ENCODE assay signal across 17 mouse cellular contexts in genomic region chr4:45622017-45622416, GRCm38 (mm10).
DNase-seq lines count a peak whose midpoint lies in the region; ATAC-seq and TF ChIP-seq lines count a peak whose summit lies in the region.
"Had no signal": no experiment of that assay in that cellular context is flagged by ENCODE, and none has a peak within 500 bp of the region (broad histone marks: within the 10 kb centered on the region; RNA-seq: fewer than 3 reads in every experiment).

No protein-coding gene starts in this region.

- H3K4me3 ChIP-seq in heart, adult 2 months, result no peak overlapping the region
- H3K4me3 ChIP-seq in heart, embryonic 11.5 days (ENCODE audit: low read depth, low read length), result no peak overlapping the region
- no peak overlapping the region for H3K4me3 ChIP-seq in thymus, adult 2 months (ENCODE audit: control insufficient read depth, insufficient read depth, low read length)
- no peak overlapping the region for H3K4me3 ChIP-seq in ES-E14 (ENCODE audit: insufficient read depth in 1 of 2, low read depth in 1 of 2, low read length in 2 of 2, poor library complexity in 1 of 2, severe bottlenecking in 1 of 2)
- no peak overlapping the region for H3K4me3 ChIP-seq in forebrain, embryonic 15.5 days
- H3K4me3 ChIP-seq: hindbrain, embryonic 12.5 days; intestine, embryonic 15.5 days; liver, embryonic 15.5 days; midbrain, embryonic 10.5 days; neural tube, embryonic 13.5 days had no signal

- DNase-seq in heart, adult 2 months, result no peak
- peak; percentile 2 for DNase-seq in thymus, adult 2 months
- DNase-seq in thymus, postnatal 10 days (ENCODE audit: low spot score in 2 of 2), result no peak
- peak; percentile 38 for DNase-seq in ES-E14 (ENCODE audit: low read depth, low spot score)
- peak; percentile 3 for DNase-seq in induced T-regulatory cell, adult 2 months (ENCODE audit: low read depth)
- DNase-seq in right cerebral cortex, adult 2 months (ENCODE audit: low spot score in 2 of 2), result no peak
- DNase-seq: B cell, adult 2 months; cerebellum, adult 9-11 months; kidney, postnatal 10 days; lung, postnatal 14 days had no signal

- intact Hi-C loops in heart, adult 2 months (cut with DNase I), result no loop called here

- H3K27ac ChIP-seq in heart, adult 2 months, result no peak overlapping the region
- H3K27ac ChIP-seq in heart, embryonic 11.5 days (ENCODE audit: low read depth, low read length), result no peak overlapping the region
- no peak overlapping the region for H3K27ac ChIP-seq in thymus, adult 2 months (ENCODE audit: control insufficient read depth, insufficient read depth, low read length)
- H3K27ac ChIP-seq in ES-E14 (ENCODE audit: insufficient read depth, low read depth, low read length, poor library complexity, severe bottlenecking), result no peak overlapping the region
- no peak overlapping the region for H3K27ac ChIP-seq in forebrain, embryonic 15.5 days (replicated peaks)
- H3K27ac ChIP-seq: hindbrain, embryonic 12.5 days; intestine, embryonic 15.5 days; liver, embryonic 15.5 days; midbrain, embryonic 10.5 days; neural tube, embryonic 13.5 days had no signal

- no peak for TF ChIP-seq EP300 in heart, adult 2 months (IDR thresholded peaks at IDR 0.05; ENCODE audit: insufficient read depth, low read depth, low read length)

- no peak overlapping the region for H3K4me2 ChIP-seq in heart, embryonic 11.5 days
- H3K4me2 ChIP-seq in forebrain, embryonic 15.5 days (replicated peaks), result no peak overlapping the region
- H3K4me2 ChIP-seq: hindbrain, embryonic 12.5 days; intestine, embryonic 15.5 days; liver, embryonic 15.5 days; neural tube, embryonic 13.5 days had no signal

- TF ChIP-seq POLR2A in heart, adult 2 months (IDR thresholded peaks at IDR 0.05; ENCODE audit: insufficient read depth, low read depth, low read length), result no peak
- no peak for TF ChIP-seq POLR2A in thymus, adult 2 months (IDR thresholded peaks at IDR 0.05; ENCODE audit: control insufficient read depth, extremely low read depth, insufficient read depth, low read length, poor library complexity)

- no peaks in the 10 kb centered on the region for H3K4me1 ChIP-seq in heart, adult 2 months (ENCODE audit: control insufficient read depth, insufficient read depth, low read length)
- no peaks in the 10 kb centered on the region for H3K4me1 ChIP-seq in heart, embryonic 11.5 days (ENCODE audit: control insufficient read depth, insufficient read depth, low read length)
- H3K4me1 ChIP-seq in thymus, adult 2 months (replicated peaks; ENCODE audit: control insufficient read depth, insufficient read depth, low read length), result no peaks in the 10 kb centered on the region
- peaks cover 0 to 3% of the 10 kb centered on the region in 2 experiments; a peak in 1 of 4 replicates for H3K4me1 ChIP-seq in ES-E14 (ENCODE audit: control insufficient read depth in 2 of 2, insufficient read depth in 2 of 2, low read length in 2 of 2, poor library complexity in 1 of 2)
- no peaks in the 10 kb centered on the region for H3K4me1 ChIP-seq in forebrain, embryonic 15.5 days
- H3K4me1 ChIP-seq: intestine, embryonic 15.5 days; liver, embryonic 15.5 days; neural tube, embryonic 13.5 days had no signal

- peak; percentile 16 for TF ChIP-seq CTCF in heart, adult 2 months (IDR thresholded peaks at IDR 0.05)
- TF ChIP-seq CTCF in thymus, adult 2 months (IDR thresholded peaks at IDR 0.05; ENCODE audit: borderline replicate concordance, control insufficient read depth, extremely low read depth, insufficient read depth, low read length, poor library complexity), result no peak

- in situ Hi-C loops in ES-E14 (cut with MboI; ENCODE audit: low sequenced_read_pairs in 2 of 2, unreplicated experiment in 2 of 2), result no loop called here

- H3K9ac ChIP-seq in heart, adult 2 months (ENCODE audit: low read depth, low read length), result no peak overlapping the region
- no peak overlapping the region for H3K9ac ChIP-seq in heart, embryonic 11.5 days (ENCODE audit: low read depth, low read length)
- H3K9ac ChIP-seq in ES-E14 (ENCODE audit: insufficient read depth, low read depth, low read length, poor library complexity, severe bottlenecking), result no peak overlapping the region
- H3K9ac ChIP-seq in forebrain, embryonic 15.5 days (replicated peaks), result no peak overlapping the region
- H3K9ac ChIP-seq: hindbrain, embryonic 12.5 days; intestine, embryonic 15.5 days; liver, embryonic 15.5 days; neural tube, embryonic 13.5 days had no signal

- no peaks in the 10 kb centered on the region for H3K9me3 ChIP-seq in heart, embryonic 11.5 days (replicated peaks; ENCODE audit: control insufficient read depth, low read length)
- no peaks in the 10 kb centered on the region for H3K9me3 ChIP-seq in ES-E14 (ENCODE audit: control insufficient read depth, insufficient read depth, low read depth, low read length)
- no peaks in the 10 kb centered on the region for H3K9me3 ChIP-seq in forebrain, embryonic 15.5 days
- H3K9me3 ChIP-seq: intestine, embryonic 15.5 days; liver, embryonic 15.5 days; midbrain, embryonic 10.5 days; neural tube, embryonic 13.5 days had no signal

- ATAC-seq in heart, embryonic 11.5 days (replicated peaks; ENCODE audit: insufficient number of reproducible peaks, low FRiP score, low TSS enrichment), result no peak
- no peak for ATAC-seq in forebrain, embryonic 15.5 days (replicated peaks)
- ATAC-seq: intestine, embryonic 15.5 days had no signal

- H3K27me3 ChIP-seq in heart, adult 2 months (ENCODE audit: control insufficient read depth, insufficient read depth, low read length), result no peaks in the 10 kb centered on the region
- no peaks in the 10 kb centered on the region for H3K27me3 ChIP-seq in heart, embryonic 11.5 days (ENCODE audit: control insufficient read depth, insufficient read depth, low read length)
- H3K27me3 ChIP-seq in thymus, adult 2 months (ENCODE audit: control insufficient read depth, insufficient read depth, low read length), result no peaks in the 10 kb centered on the region
- no peaks in the 10 kb centered on the region for H3K27me3 ChIP-seq in forebrain, embryonic 15.5 days
- H3K27me3 ChIP-seq: intestine, embryonic 15.5 days had no signal

- WGBS in heart, adult 2 months, result 90% methylated on average over 5 of the region's 5 CpGs
- 86% methylated on average over 5 of the region's 5 CpGs for WGBS in heart, embryonic 11.5 days (ENCODE audit: insufficient replicate concordance)
- WGBS in thymus, adult 2 months, result 98% methylated on average over 5 of the region's 5 CpGs
- 92% methylated on average over 5 of the region's 5 CpGs for WGBS in forebrain, embryonic 15.5 days

- H3K36me3 ChIP-seq in heart, adult 2 months (ENCODE audit: control insufficient read depth, insufficient read depth, low read length), result no peaks in the 10 kb centered on the region
- no peaks in the 10 kb centered on the region for H3K36me3 ChIP-seq in heart, embryonic 11.5 days (ENCODE audit: control insufficient read depth, insufficient read depth, low read length)
- H3K36me3 ChIP-seq in thymus, adult 2 months (ENCODE audit: control insufficient read depth, insufficient read depth, low read length), result no peaks in the 10 kb centered on the region
- no peaks in the 10 kb centered on the region for H3K36me3 ChIP-seq in ES-E14 (ENCODE audit: control insufficient read depth, insufficient read depth, low read length, poor library complexity, severe bottlenecking)
- no peaks in the 10 kb centered on the region for H3K36me3 ChIP-seq in forebrain, embryonic 15.5 days
- H3K36me3 ChIP-seq: hindbrain, embryonic 12.5 days; intestine, embryonic 15.5 days; liver, embryonic 15.5 days; midbrain, embryonic 10.5 days; neural tube, embryonic 13.5 days had no signal

- no peaks in the 10 kb centered on the region for H3K79me2 ChIP-seq in heart, adult 2 months (replicated peaks; ENCODE audit: control insufficient read depth, insufficient read depth, low read length)

TF ChIP-seq in ES-E14, 5 proteins besides CTCF, POLR2A, EP300 and RAD21:
- no peak for TF ChIP-seq CHD2 (IDR thresholded peaks at IDR 0.05; ENCODE audit: low read depth, low read length)
- peak; percentile 80; the same call in 1 of the 2 replicates for TF ChIP-seq ZC3H11A (IDR thresholded peaks at IDR 0.05; ENCODE audit: borderline replicate concordance, low read depth, low read length)
- no peak for TF ChIP-seq HCFC1 (IDR thresholded peaks at IDR 0.05; ENCODE audit: borderline replicate concordance, insufficient read depth, low read length)
- no peak for TF ChIP-seq MAFK (IDR thresholded peaks at IDR 0.05; ENCODE audit: insufficient read depth, low read depth, low read length)
- no peak for TF ChIP-seq ZNF384 (IDR thresholded peaks at IDR 0.05; ENCODE audit: low read depth, low read length)

Comparison
In these comparisons a context has a peak if more than half of its experiments do, and no peak if none do; other contexts are left out.
1. DNase-seq: peak in thymus, adult 2 months (single experiment), ES-E14 (single experiment) and induced T-regulatory cell, adult 2 months (single experiment); none in heart, adult 2 months (0 of 2), thymus, postnatal 10 days (0 of 2) and right cerebral cortex, adult 2 months (0 of 2).